Mouse (Mus musculus) liver, adult (tissue): Measurements from ENCODE around the gene Irf7.

ENCODE experiments used
- GATA4 ChIP-seq: IDR thresholded peaks from 2 replicates; pipeline ENCODE4 v1.6.1; 2014; ENCODE audit warnings: mild to moderate bottlenecking, low read length; ENCODE audit not compliant: insufficient replicate concordance

The Irf7 gene

DNA sequence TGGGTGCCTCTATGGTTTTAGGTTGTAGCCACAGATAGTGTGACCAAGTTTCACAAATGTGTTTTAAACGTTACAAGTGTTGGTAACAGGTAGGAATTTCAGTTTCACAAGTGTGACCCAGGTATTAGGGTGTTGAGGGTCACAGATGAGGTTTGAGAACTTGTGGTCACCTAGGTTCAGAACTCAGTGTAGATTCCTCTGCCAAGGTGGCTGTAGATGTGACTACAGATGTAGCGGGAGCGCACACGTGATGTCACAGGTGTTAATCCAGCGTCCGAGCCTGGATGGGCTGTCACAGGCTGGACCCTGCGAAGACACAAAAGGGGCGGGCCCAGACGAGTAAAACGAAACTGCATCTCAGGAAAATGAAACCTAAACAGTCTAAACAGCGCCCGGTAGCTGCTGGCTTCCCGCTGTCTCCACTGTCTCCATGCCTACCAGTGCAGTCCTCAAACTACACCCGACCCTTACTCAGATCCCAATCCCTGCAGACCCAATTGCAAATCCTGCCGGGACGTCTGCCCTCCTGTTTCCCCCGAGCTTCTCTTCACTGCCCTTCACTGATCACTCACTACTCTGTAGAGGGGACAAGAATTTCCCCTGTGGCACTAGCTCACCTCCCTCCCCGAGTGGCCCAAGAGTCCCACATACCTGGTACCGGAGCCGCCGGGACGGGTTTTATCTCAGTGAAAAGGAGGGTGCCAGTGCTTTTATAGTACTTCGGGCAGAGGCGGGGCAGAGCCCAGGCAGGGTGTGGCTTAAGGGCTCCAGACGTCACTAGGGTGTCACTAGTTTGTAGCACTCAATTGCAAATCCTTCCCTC is at the start of gene Irf7:
TSS of gene Irf7 (minus strand) at position 743 of the 823 bp plus-strand sequence.
- TF ChIP-seq GATA4 = no peak

- TF ChIP-seq GATA4 = no peak
These were observed 49.7 kb upstream of the Irf7 start for GRCm38 (mm10) chr7:141315974-141316373.

- no peak for TF ChIP-seq GATA4
These were observed 48.8 kb upstream of the Irf7 start for GRCm38 (mm10) chr7:141315076-141315475.

DNA sequence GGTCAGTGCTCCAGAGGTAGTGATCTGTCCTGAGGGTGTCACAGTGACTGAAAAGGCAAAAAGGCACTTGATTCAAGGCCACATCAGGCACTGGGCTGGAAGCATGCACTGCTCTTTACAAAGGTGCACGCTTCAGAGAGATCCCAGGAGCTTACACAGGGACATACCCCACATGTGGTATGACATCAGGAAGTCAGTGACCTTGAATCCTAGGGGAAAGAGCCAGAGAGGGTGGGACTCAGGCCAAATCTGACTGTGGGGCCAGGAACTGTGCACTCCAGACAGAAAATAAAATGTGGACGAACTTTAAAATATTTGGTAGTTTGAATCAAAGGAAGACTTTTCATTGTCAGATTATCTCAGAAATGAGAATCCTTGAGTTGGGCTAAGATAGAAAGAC is 48.1 kb upstream of the Irf7 start:
- TF ChIP-seq GATA4 = no peak

GRCm38 (mm10) chr7:141304537-141304936 is 38.3 kb upstream of the Irf7 start:
- no peak for TF ChIP-seq GATA4

DNA sequence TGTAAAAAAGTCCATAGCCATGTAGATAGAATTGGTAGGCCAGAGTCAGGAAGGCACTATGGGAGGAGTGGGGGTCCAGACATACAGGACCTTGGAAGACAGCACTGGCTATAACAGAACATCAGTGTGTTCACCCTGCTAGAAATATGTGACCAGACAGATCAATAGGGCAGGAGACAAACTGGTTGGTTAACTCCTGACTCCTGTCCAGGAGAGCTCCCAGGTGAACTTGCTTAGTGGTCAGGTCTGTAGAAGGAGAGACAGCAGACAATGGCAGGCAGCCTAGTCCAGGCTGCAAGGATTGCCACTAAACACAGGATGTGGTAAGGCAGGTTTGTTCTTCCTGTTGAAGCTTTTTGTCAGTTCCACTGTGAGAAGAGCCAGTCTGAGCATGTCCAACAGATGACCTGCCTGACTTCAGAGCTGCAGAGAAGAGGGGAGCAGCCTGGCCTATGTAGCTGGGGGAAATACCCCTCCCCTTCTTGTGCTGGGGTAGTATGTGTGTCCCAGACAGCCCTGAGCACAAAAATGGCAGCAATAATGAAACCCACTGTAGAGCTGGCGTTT is 36.5 kb upstream of the Irf7 start:
- TF ChIP-seq GATA4 = no peak

DNA sequence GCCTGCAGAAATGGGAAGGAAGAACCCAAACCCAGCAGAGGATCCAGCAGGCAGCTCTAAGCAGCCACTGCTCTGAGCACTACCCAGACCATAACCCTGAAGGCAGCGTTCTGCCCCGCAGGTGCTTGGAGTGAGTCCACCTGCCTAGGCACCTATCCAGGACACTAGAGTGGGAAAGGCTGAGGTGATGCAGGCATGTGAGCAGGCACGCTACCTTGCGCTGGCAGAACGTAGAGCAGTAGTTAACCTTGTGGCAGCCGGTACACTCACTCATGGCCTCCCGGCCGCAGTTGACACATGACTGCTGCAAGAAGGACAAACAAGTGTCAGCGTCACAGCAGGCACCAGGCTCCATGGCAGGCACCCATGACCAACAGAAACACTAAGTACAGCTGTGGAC is 35.1 kb upstream of the Irf7 start:
- no peak for TF ChIP-seq GATA4

GRCm38 (mm10) chr7:141299175-141299574 is 32.9 kb upstream of the Irf7 start:
- TF ChIP-seq GATA4 = no peak

- TF ChIP-seq GATA4 = no peak
These were observed 31.8 kb upstream of the Irf7 start for GRCm38 (mm10) chr7:141297926-141298650.

GRCm38 (mm10) chr7:141294479-141294878 is 28.2 kb upstream of the Irf7 start:
- TF ChIP-seq GATA4 = no peak

GRCm38 (mm10) chr7:141293852-141294471 is 27.7 kb upstream of the Irf7 start:
- TF ChIP-seq GATA4 = no peak

- TF ChIP-seq GATA4 = no peak
These were observed 26.5 kb upstream of the Irf7 start for GRCm38 (mm10) chr7:141292583-141293388.

GRCm38 (mm10) chr7:141291921-141292582 is 25.8 kb upstream of the Irf7 start, which contains the start of gene Drd4:
Drd4 (plus strand) TSS chr7:141292006.
- no peak for TF ChIP-seq GATA4

- TF ChIP-seq GATA4 = no peak
These were observed 21.8 kb upstream of the Irf7 start for GRCm38 (mm10) chr7:141288042-141288441.
